Mouse (Mus musculus) forelimb bud, embryonic 11.5 days (tissue): ENCODE data around the gene Cirbp.

Experiments
- DNase-seq: peaks from one replicate; pipeline ENCODE4 v3.0.0-alpha.2; 2012; ENCODE audit warnings: low read depth, low spot score

The Cirbp gene

DNA sequence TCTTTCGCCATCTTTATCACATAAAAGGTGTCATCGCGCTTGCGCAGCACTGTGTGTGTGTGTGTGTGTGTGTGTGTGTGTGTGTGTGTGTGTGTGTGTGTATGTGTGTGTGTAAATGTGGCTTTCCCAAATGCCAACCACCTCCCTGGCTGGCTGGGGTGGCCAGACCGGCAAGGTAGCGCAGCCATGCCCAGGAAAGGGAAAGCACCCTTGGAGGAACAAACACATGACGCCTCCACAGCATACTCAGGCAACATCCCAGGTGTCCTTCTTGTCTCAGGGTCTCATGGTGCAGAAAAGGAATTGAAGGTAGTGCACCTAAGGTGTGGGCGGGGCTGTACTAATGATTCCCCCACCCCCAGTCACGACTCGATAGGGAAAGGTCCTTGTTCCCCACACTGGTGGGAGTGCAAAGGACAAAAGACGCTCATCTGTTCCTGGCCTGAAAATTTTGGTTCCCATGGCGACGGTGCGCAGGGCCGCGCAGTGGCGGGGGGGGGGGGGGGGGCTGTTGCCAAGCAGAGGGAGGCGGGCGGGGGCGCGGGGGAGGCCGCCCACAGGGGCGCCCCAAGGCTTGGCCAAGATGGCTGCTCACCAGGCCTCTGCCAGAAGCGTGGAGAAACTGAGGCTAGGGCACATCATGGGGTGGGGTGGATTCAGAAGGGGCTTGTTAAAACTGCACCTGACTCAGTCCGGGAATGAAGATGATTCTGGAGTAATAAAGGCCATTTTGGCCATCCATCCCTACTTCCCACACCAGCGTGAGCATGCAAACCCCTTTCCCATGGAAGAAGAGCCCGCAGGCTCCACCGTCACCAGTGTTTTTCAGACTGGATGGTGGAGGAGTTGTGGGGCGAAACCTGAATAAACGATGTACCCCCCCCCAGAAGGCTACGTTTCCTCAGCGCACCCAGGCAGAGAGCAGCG, 27.9 kb upstream of the Cirbp start:
- no peak for DNase-seq

DNA sequence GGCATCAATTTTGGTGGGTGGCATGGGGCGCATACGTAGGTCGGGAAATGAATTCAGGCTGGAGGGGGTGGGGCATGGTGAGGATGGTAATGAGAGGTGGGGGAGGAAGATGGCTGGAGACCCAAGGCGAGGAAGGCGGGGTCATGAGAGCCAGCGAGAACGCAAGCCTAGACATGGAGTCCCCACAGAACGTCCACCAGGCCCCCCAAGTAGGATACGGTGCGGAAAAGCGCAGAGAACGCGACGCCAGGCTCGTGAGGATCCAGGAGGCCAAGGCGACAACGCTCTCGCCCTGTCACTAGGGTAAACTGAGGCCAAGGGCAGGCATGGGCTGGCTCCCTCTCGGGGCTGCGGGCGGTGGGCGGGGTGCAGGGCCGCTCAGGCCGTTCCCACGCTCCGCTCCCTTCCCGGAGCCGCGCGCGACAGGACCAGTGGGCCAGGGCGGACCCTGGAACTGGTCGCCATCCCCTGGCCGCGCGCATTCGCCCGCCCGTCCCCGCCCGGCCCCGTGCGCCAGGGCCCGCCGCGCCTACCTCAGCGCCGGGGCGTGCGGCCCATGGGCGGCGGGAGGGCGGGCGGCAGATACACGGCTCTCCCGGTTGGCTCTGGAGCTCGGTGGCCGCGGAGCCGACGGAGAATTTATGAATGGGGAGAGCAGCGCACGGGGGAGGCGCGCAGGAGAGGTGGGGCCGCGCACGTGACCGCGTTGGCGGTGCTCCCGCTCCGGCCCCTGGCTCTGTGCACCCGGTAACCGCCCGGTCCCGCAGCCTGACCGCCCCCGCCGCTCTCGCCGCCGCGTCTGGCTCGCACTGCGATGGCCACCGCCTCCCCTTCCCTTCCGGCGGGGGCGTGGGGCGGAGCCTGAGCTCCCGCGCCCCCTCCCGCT, 27.0 kb upstream of the Cirbp start, which contains the start of gene Atp5d:
TSS of gene Atp5d (plus strand) at position 80 of the 886 bp plus-strand sequence.
- no peak for DNase-seq

DNA sequence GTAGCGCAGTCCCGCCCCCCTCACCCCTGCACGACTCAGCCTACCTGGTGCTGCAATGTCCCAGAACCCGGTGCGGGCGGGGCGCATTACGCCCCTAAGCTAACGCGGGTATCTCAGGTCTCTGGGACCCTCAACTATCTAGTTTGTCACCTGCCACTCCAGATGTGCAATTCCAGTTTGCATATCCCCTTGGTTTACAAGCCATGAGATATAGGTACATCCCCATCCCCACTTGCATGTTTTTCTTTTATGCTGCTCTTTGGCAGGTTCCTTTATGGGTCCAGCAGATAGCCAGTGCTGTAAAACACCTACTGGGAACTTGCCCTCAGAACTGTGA, 26.4 kb upstream of the Cirbp start:
- DNase-seq, result no peak

DNA sequence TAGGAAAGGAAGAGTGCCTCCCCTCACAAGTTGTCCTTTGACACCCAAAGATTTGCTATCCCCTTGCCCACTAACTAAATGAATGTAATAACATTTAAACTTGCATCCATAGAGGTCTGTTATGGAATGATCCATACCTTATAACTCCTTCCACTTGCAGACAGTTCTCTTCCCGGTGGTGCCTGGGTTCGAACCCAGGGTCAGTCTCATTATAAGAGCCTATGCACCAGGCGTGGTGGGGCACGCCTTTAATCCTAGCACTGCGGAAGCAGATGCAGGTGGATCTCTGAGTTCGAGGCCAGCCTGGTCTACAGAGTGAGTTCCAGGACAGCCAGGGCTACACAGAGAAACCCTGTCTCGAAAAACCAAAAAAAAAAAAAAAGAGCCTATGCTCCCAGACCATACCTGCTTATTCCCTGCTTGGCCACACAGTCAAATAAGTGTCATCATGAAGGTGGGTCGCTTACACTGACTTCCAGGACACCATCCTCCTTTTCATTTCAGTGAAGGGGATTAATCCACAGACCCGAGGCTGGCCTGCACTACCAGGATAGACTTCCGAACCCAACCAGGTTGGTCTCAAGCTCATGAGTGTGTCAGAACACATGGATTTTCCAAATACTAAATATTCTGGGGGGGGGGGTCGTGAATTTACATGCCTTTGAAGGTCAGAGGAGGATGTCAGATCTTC, 25.7 kb upstream of the Cirbp start:
- no peak for DNase-seq

DNA sequence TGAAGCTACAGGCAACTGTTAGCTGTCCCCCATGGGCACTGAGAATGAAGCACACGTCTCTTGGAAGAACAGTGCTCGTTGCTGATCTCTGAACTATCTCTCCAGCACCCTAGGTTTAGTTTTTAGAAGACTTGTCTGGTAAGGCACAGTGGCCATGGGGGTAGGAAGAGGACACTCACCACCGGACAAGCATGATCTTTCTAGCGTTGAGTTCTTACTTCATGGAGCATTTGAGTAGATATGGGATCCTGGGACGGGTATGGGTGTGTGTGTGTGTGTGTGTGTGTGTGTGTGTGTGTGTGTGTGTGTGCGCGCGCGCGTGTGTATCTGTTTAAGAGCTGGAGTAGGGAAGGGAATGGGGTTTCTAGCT, 25.1 kb upstream of the Cirbp start, which contains the start of gene Cbarp:
TSS of gene Cbarp (minus strand) at position 170 of the 370 bp plus-strand sequence.
- DNase-seq, result no peak

DNA sequence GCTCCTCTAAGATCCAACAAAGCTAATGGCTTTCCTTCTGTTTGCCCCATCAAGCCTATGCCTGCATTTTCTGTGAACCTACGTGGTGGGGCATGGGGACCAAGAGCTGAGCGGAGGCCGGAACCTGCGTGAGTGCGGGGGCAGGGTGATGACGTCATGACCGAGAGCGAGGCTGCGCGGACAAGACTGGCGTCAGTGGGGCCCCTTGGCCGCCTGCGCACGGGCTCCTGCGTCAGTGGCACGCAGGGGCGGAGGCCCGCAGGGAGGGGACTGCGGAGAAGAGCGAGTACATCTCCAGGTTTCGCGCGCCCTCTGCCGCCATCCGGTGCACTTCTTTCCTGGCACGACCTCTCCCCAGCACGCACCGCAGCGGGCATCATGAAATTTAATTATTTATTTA, 24.5 kb upstream of the Cirbp start:
- peak; percentile 92 for DNase-seq

DNA sequence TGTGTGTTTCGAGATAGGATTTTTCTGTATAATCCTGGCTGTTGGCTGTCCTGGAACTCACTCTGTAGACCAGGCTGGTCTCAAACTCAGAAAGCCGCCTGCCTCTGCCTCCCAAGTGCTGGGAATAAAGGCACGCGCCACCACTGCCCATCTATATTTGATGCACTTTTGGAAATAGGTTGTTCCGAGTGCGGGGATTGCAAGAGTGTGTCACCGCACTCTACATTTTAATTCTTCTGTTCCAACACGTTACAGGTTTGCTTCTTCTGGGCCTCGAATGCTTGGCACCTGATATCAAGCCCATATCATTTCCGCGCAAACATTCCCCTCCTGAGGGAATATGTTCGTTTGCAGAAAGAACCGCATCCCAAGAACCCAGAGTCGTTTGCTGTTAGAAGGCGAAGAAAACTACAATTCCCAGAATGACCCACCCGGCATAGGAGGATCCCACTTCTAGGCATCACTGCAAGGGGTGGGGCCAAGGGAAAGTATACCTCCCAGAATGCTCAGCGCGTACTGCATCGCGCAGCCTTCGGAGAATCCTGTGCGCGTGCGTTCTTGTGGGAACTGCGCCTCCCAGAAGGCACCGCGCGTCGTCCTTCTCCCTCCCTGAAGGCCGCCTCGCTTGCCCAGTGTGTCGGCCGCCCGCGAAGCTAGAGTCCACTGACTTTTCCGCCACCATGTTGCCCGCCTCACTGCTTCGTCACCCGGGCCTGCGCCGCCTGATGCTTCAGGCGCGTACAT, 23.8 kb upstream of the Cirbp start:
- peak; percentile 98 for DNase-seq

DNA sequence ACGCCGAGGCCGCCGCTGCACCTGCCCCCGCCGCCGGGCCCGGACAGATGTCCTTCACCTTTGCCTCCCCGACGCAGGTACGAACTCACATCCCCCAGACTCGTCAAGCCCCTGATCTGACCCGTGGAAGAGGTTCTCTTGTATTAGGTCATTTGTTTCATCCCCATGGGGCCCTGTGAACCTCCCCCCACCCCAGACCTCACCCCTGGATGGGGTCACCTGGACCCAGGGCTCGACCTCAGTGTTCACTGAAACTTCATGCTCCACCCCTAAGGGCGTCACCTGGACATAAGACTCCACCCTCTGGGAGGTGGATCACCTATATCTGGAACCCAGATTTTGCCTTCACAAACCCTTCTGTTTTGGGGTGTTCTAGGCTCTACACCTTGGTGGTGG, 23.3 kb upstream of the Cirbp start:
- no peak for DNase-seq

DNA sequence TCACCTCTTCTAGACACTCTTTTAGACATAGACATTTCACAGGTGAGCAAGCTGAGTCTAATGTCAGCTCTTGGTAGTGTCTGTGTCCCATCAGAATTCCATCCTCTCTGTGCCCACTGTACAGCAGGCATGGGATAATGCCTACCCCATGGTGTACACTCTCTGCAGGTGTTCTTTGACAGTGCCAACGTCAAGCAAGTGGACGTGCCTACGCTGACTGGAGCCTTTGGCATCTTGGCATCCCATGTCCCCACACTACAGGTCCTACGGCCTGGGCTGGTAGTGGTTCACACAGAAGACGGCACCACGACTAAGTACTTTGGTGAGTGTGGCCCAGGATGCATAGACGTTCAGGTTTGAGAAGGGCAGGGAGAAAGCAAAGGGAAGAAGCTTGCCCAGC, 22.1 kb upstream of the Cirbp start:
- no peak for DNase-seq

DNA sequence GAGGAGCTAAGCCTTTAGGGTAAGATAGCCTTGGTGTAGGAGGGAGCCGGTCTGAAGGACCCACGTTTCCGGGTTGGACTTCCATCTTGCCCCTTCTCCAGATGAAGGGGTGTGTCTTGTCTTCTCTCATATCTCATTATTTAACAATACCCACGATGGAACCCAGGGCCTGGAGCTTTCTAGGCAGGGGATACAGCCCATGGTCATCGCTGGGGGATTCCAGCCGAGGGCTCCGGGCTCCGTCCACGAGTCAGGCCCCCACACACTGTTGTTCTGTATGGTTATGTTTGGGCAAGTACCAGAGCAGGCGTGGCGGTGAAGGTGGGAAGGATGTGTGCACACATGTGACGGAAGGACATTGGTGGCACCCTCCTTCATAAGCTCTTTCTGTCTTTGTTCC, 21.6 kb upstream of the Cirbp start:
- no peak for DNase-seq

DNA sequence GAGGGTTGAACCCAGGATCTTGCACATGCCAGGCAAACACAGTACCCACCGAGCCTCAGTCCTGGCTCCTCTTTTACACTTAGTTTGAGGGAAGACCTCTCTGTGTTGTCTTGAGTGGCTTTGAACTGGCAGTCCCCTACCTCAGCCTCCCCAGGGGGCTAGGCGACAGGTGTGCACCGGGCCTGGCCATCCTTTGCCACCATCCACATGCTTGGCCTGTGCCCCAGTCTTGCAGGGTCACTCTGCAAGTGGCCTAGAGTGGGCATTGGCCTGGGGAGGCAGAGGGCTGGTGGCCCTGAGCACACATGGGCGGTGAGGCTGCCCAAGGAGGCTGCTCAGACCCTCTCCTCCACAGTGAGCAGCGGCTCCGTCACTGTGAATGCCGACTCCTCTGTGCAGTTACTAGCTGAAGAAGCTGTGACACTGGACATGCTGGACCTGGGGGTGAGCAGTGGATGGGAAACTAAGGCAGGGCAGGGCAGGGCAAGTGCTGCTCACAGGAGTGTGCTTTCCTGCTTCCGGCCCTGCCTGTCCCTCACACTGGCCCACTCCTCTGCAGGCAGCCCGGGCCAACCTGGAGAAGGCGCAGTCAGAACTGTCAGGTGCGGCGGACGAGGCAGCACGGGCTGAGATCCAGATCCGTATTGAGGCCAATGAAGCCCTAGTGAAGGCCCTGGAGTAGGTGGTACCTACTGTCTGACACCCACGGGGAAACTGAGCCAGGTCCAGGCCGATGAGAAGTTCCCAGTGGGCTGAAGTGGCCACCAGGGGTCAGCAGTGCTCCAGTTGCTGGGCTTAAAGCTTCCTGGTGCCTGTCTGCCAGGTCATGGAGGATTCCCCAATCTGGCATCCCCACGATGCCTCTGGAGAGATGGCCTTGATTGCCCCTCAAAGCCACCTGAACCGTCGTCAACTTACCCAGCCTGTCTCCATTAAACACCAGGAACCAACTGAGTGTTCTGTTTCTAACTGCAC, 20.6 kb upstream of the Cirbp start:
- no peak for DNase-seq

DNA sequence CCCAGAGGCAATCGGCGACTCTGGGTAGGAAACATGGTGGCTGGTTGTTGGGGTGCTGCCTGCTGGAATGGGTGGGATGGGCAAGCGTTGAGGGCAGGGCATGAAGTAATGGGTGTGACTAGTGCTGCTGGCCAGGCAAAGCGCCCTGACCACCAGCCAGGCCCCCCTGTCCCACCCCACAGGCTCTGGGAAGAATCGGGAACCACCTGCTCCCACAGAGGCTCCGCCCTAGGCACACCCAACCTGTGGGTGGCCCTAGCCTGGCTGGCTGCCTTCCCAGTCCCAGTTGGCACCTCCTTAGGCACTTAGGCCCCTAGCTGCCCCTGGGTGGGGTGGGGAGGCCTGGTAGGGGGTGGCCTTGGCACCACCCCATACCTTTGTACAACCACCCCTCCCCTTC, 19.9 kb upstream of the Cirbp start:
- DNase-seq, result no peak

DNA sequence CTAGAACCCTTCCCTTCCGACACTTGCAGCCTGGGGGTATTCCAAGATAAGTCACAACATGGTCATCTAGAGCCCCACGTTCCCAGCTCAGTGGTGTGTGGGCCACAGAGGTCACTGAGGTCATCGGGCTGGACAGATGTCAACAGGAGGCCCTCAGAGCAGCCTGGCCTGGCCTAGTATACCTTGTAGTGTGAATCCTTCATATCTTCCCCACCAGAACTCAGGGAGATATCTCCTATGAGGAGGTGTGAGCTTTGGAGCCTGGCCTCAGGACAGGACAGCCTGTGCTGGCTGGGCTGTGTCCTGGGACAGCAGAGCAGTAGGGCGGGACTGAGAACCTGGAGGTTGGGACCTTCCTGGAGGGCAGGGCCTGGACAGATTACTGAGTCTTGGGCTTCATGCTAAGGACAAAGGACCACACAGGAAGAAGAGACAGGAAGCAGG, 19.2 kb upstream of the Cirbp start:
- DNase-seq, result no peak

DNA sequence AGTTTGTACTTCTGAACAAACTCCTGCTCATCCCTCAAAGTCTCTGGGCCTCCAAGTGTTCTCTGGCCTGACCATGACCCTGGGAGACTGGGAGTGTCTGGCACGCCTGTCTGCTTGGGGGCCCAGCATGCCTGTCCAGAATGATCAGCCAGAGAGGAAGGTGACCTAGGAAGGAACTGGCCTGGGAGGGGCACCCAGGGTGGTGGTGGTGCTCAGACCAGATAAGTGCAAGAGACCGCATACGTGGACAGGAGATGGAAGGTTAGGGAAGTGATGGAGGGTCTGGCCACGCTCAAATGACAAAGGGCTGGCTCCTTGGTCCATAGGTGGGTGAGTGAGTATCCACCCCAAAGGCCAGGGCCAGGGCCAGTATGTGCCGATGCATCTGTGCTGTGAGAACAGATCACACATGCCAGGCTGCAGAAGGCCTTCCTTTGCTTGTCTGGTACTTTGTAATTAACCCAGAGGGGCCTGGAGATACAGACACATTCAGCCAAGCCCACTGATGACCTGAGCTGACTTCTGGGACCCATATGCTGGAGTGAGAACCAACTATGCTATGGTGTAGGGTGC, 18.6 kb upstream of the Cirbp start:
- DNase-seq, result no peak

DNA sequence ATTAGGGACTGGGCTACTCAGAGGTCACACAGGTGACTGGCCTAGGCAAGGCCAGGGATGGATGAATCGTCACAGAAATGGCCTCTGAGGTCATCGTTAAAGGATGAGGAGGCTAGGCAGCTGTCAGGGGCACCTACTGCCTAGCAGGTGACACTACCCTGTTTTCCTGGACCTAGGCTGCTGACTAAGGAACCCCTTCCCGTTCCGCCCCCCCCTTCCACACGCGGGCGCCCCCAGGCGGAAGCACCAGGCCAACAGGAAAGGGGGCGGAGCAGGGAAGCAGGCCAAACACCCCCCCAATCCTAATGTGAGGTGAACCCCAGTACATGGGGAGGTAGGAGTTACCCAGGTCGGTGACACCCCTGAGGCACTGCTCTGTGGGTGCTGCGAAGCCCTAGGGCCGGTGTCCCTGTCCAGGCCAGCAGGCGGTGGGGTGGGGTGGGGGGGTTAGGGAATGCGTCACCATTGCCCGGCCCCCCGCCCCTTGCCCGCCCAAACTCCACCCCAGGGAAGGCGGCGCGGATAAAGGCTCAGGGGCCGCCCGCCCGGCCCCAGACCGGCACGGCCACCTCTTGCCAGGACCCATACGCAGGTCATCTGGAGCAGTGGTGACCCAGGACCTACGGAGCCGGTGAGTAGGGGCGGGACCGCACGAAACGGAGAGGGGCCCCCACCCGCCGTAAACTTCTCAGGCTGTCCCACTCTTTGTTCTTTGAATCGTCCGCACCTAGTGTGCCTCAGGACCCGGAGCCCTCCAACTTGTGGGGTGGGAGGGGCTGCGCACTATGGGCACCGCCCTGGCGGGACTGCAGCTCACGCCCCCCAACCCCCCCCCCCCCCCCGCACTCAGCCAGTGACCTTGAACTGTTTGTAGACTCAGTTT, 17.8 kb upstream of the Cirbp start, which contains the start of gene Midn:
TSS of gene Midn (plus strand) at position 554 of the 883 bp plus-strand sequence.
- peak; percentile 78 for DNase-seq

DNA sequence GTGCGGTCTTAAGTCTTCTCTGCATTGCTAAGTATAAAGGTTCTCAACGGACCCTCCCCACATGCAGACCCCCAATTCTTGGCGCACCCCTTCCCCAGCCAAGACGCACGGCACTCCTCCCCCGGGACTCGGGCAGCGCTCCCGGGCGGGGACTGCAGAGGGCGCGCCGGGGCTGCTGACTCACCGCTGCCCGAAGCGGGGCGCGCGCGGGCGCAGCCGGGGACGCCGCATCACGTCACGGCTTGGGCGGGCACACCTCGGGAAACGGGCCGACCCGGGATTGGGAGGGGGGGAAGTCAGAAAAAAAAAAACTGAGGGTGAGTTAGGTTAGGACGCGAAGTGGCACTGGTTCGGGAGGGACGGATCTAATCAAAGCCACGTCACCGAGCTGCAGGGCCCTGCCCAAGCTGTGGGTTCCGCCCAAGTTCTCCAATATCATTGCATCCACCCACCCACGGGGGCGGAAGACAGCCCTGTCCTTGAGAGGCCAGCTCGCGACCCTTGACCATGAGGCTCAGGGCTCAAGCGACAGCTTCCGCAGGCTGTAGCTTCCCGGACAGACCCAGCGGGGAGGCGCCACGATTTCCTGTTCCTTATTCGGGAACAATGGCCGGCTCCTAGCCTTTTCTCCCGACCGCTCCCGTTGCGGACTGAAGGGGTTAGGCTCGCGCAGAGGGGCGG, 17.0 kb upstream of the Cirbp start:
- peak; percentile 93 for DNase-seq

DNA sequence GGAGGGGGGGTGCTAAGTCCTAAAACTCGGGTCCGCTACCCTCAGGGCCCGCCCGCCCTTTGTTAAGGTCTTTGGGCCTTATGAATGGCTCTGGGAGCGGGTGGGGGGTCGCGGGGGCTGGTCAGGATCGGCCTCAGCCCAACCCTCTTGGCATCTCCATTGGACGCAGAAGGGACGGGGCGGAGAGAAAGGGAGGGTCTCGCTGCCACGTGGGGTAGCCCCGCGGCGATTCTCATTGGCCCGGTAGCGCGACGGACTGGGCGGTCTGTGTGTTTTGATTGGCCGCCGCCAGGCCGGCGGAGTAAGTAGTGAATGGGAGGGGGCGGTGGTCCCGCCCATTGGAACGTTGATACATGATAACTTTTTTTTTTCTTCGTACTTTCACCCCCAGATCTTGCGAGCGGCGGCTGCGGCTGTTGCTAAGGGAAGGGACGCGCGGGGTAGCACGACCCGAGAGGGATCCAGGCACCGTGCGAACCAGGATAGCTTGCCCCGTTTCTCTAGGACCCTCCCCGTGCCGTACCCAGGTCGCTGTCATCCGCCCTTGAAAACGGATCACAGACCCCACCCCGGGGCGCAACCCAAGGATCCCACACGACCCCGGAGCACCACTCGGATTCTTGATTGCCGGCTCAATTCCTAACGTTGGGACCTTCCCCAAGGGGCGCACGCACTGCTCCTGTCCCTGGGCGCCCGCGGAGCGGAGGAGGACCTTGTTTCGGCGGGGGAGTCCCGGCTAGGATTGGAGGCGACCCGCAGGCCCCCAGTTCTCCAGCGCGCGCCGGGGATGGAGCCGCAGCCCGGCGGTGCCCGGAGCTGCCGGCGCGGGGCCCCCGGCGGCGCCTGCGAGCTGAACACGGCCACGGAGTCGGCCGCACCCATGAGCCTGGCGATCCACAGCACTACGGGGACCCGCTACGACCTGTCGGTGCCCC, 16.2 kb upstream of the Cirbp start:
- DNase-seq, result peak; percentile 99
